Mouse (Mus musculus) embryonic fibroblast, embryonic 13.5 days (primary cell): ENCODE measurements at regions not wholly inside any gene's neighbourhood (a gene's known extent, or its start where the extent isn't known, plus 50 kb on each side); places are given as distances from the start of the nearest gene placed in this dataset.

ENCODE experiments used
- CTCF ChIP-seq: IDR thresholded peaks from 2 replicates; pipeline ENCODE4 v1.5.1; 2011; ENCODE audit warnings: mild to moderate bottlenecking, control low read depth, low read length, moderate library complexity, borderline replicate concordance; ENCODE audit not compliant: insufficient read depth
- POLR2A ChIP-seq: IDR thresholded peaks from 2 replicates; pipeline ENCODE4 v1.6.1; 2011; ENCODE audit warnings: low read depth, mild to moderate bottlenecking, control low read depth, low read length, moderate library complexity

DNA sequence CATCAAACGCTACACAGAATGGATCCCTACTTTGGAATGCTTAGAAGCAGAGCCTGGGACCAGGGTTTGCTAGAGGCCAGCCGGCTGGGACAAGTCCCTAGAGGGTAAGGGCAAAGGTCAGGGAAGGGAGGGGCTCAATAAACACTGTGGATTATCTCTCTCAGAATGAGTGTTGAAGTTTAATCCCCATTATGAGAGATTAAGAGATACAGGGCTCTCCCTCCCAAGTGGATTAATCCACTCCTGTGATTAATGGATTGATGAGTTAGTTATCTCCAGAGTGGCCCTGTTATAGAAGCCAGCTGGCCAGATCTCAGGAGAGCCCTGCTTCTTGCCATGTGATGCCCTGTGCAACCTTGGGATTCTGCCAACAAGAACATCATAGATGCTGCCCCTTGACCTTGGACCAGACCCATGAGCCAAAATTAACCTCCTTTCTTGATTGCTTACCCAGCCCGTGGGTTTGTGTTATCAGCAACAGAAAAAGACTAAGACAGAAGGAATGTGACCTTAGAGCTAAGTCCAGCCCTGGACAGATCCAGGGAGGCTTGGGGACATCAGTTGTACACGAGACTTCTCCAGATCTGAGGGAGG, 119.6 kb upstream of the Slc22a12 start:
- TF ChIP-seq CTCF (no peak), POLR2A (no peak)
